Mouse (Mus musculus) testis, adult 2 months (tissue): ENCODE measurements around the gene Casp9.

Experiments used
- CTCF ChIP-seq: fragments of 200-500 bp; IDR thresholded peaks from 2 replicates; pipeline ENCODE4 v1.5.1; 2012; ENCODE audit warnings: low read depth, mild to moderate bottlenecking, inconsistent platforms, low read length, moderate library complexity; ENCODE audit not compliant: control insufficient read depth, insufficient read depth, insufficient replicate concordance
- POLR2A ChIP-seq: fragments of 200-500 bp; IDR thresholded peaks from 2 replicates; pipeline ENCODE4 v1.6.1; 2012; ENCODE audit warnings: low read depth, mild to moderate bottlenecking, inconsistent platforms, low read length, moderate library complexity; ENCODE audit not compliant: control insufficient read depth

DNA sequence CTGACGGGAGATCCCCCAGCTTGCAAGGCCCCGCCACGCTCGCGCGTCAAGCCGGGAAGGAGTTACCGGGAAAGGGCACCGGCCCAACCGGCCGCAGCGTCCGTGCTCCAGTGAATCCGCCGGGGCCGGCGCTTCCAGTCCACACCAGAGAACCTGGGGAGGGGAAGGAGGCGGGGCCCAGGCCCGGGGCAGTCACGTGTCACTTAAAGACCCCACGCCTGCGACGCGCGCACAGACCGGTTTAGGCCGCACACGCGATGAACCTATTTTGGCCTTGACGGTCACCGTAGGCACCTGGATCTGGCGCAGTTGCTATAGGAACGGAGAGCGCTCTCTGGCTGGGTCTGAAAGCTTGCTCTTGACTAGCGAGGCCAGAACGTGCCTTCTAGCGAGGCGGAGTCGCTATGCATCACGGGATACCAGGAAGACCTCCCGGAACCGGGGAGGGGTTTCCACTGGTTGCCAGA is 2.9 kb upstream of the Casp9 start, which contains the start of gene Dnajc16:
- peak; percentile 57; the same call in 1 of the 2 replicates for TF ChIP-seq POLR2A
- TF ChIP-seq CTCF = no peak
